Mouse (Mus musculus): ENCODE data around the gene Arl16.

DNA sequence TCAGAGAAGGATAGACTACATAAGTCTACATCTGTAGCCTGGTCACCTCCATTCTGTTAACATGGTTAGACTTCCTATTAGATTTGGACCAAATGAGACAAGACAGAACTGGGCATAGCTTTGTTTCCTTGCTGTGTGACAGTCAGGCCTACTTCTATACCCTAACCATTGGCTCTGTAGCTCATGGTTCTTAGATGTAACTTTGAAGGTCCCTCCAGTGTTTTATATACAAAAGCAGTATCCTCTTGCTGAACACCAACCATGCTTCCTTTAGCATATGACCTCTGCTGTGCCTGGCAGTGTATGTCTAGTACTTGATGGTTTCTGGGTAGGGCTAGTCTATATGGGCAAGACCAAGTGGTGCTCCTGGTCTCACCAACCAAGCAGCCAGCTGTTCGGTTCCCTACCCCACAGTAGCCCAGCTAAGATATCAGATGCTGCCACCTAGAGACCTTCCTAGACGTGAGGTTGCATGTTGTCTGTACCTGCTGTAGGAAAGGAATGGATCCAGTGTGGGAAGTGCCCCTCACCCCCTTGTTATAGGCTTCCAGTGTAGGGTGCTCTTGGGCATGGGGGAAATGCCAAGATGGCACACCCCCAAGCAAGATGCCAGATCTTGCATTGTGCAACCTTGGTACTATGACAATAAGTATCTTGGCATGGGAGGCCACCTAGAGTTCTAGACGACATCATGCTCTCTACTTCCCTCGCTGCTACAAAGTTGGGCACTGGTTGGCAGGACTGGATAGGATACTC is 23.1 kb upstream of the Arl16 start:
- TF ChIP-seq CTCF (IDR thresholded peaks at IDR 0.05; ENCODE audit: borderline replicate concordance, insufficient read depth, low read length) (no peak), POLR2A (IDR thresholded peaks at IDR 0.05; ENCODE audit: low read depth, low read length) (no peak)

Measured in embryonic fibroblast, embryonic 13.5 days (primary cell).